Mouse (Mus musculus) kidney, adult 2 months (tissue): ENCODE measurements around the gene Oit3. TPM values are rescaled to one million over a fixed set of nuclear protein-coding genes. Genes with fewer than 3 reads are reported as not detected.

ENCODE experiments used
- DNase-seq: peaks from one replicate; pipeline ENCODE4 v3.0.0; 2021
- H3K27ac ChIP-seq: fragments of 200-500 bp; 2 replicates; pipeline ENCODE4 v1.5.1; 2012; ENCODE audit warnings: low read depth, low read length, control low read depth, inconsistent platforms; ENCODE audit not compliant: insufficient read depth
- H3K27me3 ChIP-seq: fragments of 200-500 bp; replicated peaks from 2 replicates; pipeline ENCODE4 v1.6.1; 2012; ENCODE audit warnings: mild to moderate bottlenecking, moderate library complexity, low read length, inconsistent platforms; ENCODE audit not compliant: control insufficient read depth, insufficient read depth
- H3K36me3 ChIP-seq: fragments of 200-500 bp; 2 replicates; pipeline ENCODE4 v1.6.1; 2012; ENCODE audit warnings: mild to moderate bottlenecking, moderate library complexity, low read length, inconsistent platforms; ENCODE audit not compliant: control insufficient read depth, insufficient read depth
- H3K4me1 ChIP-seq: fragments of 200-500 bp; 2 replicates; pipeline ENCODE4 v1.6.1; 2011; ENCODE audit warnings: low read length; ENCODE audit not compliant: control insufficient read depth, insufficient read depth
- H3K4me3 ChIP-seq: fragments of 200-500 bp; 2 replicates; pipeline ENCODE4 v1.5.1; 2011; ENCODE audit warnings: mild to moderate bottlenecking, low read depth, low read length, control low read depth; ENCODE audit not compliant: insufficient read depth
- CTCF ChIP-seq: fragments of 200-500 bp; conservative IDR thresholded peaks from 2 replicates; pipeline ENCODE4 v1.5.1; 2011; ENCODE audit warnings: low read depth, mild to moderate bottlenecking, control low read depth, low read length, moderate library complexity, mixed read lengths; ENCODE audit not compliant: insufficient read depth, insufficient read length
- POLR2A ChIP-seq: fragments of 200-500 bp; IDR thresholded peaks from one replicate; pipeline ENCODE4 v1.6.1; 2011; ENCODE audit warnings: low read depth, low read length, control low read depth
- WGBS: fragments of 180-500 bp; shearing (Covaris S2); methylation state at CpG from one replicate; pipeline ENCODE4 v1.1.7; 2018; 5-methylcytosine and 5-hydroxymethylcytosine counted together
- polyA plus RNA-seq: library from polyadenylated mRNA; depleted of rRNA; stranded (reverse); fragments of >200 nt; gene quantifications from 2 replicates; pipeline ENCODE4 v1.2.3, GENCODE M21; 2012; rRNA removed

Oit3 gene
- polyA plus RNA-seq, result 1.0 and 1.4 TPM in 2 replicates

GRCm38 (mm10) chr10:59441735-59442134, at the start of gene Oit3:
Oit3 (minus strand) TSS chr10:59441778.
- Histone ChIP-seq H3K36me3 (no peaks in the 10 kb centered on the region), H3K4me1 (peaks cover 3% of the 10 kb centered on the region; the same call in 1 of the 2 replicates), H3K4me3 (no peak within 1 kb of the TSS), H3K27me3 (no peaks in the 10 kb centered on the region), H3K27ac (no peak within 1 kb of the TSS)
- TF ChIP-seq CTCF (no peak), POLR2A (no peak)
- no peak for DNase-seq
- 73% methylated on average over 11 of the region's 11 CpGs for WGBS

GRCm38 (mm10) chr10:59490920-59491319, 49.3 kb upstream of the Oit3 start:
- Histone ChIP-seq H3K27ac (no peak overlapping the region), H3K27me3 (no peaks in the 10 kb centered on the region), H3K4me3 (no peak overlapping the region), H3K36me3 (no peaks in the 10 kb centered on the region), H3K4me1 (no peaks in the 10 kb centered on the region)
- DNase-seq, result peak; percentile 50
- WGBS, result 76% methylated on average over 8 of the region's 8 CpGs
- no peak for TF ChIP-seq POLR2A
- peak; percentile 60 for TF ChIP-seq CTCF

GRCm38 (mm10) chr10:59489411-59489810, 47.8 kb upstream of the Oit3 start:
- H3K27ac ChIP-seq, result no peak overlapping the region
- no peak for TF ChIP-seq POLR2A
- no peak for TF ChIP-seq CTCF
- no peak overlapping the region for H3K4me3 ChIP-seq
- WGBS, result 97% methylated on average over 1 of the region's 1 CpGs
- no peaks in the 10 kb centered on the region for H3K36me3 ChIP-seq
- no peaks in the 10 kb centered on the region for H3K27me3 ChIP-seq
- no peak for DNase-seq
- H3K4me1 ChIP-seq, result no peaks in the 10 kb centered on the region

- DNase-seq, result no peak
- Histone ChIP-seq H3K27me3 (no peaks in the 10 kb centered on the region), H3K4me1 (no peaks in the 10 kb centered on the region), H3K27ac (no peak overlapping the region), H3K4me3 (no peak overlapping the region), H3K36me3 (no peaks in the 10 kb centered on the region)
- 86% methylated on average over 2 of the region's 2 CpGs for WGBS
- TF ChIP-seq POLR2A (no peak), CTCF (no peak)
These were observed 45.8 kb upstream of the Oit3 start for GRCm38 (mm10) chr10:59487351-59487750.

GRCm38 (mm10) chr10:59484318-59484717, 42.7 kb upstream of the Oit3 start:
- no peak overlapping the region for H3K27ac ChIP-seq
- H3K27me3 ChIP-seq, result no peaks in the 10 kb centered on the region
- no peak for DNase-seq
- H3K4me3 ChIP-seq, result no peak overlapping the region
- H3K36me3 ChIP-seq, result no peaks in the 10 kb centered on the region
- WGBS, result 95% methylated on average over 6 of the region's 6 CpGs
- TF ChIP-seq CTCF, result no peak
- TF ChIP-seq POLR2A, result no peak
- no peaks in the 10 kb centered on the region for H3K4me1 ChIP-seq

DNA sequence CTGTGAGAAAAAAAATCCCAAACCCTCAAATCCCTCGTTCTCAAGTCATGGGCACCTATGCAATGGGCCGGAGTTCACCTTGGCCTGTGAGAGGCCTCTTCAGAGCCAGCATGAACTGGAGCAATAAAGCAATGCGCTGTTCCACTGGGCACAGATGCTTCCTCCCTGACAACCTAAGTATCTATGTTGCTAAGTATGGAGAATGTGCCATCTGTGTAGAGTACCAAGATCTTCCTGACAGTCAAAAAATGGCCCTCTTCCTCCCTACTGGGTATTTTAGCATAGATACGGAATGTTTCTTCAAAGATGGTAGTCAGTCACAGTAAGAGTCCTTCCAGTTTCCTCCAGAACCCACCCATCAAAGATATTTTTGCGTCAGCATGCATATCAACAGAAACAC, 39.8 kb upstream of the Oit3 start:
- TF ChIP-seq POLR2A, result no peak
- TF ChIP-seq CTCF, result no peak
- no peaks in the 10 kb centered on the region for H3K27me3 ChIP-seq
- DNase-seq, result no peak
- H3K4me1 ChIP-seq, result no peaks in the 10 kb centered on the region; the same call in 1 of the 2 replicates
- H3K4me3 ChIP-seq, result no peak overlapping the region
- WGBS, result 97% methylated on average over 5 of the region's 5 CpGs
- no peak overlapping the region for H3K27ac ChIP-seq
- H3K36me3 ChIP-seq, result no peaks in the 10 kb centered on the region

DNA sequence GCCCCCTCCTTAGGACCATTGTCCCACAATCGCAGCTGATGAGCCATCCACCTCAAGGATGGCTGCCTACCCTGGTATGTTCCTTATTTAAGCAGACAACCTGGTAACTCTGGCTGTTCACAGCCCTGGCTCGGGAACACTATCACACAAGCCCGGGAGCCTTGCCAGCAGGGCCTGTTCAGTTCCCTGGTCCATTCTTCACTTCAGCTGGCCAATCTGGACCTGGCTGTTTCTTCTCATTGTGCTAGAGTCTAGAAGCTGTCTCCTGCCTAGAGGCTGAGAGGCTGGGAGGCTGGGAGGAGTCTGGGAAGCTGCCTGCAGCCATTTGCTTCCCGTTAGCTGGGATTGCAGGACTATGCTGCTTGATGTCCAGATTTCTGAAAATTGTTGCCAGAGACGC, 28.9 kb upstream of the Oit3 start:
- WGBS, result 78% methylated on average over 5 of the region's 5 CpGs

DNA sequence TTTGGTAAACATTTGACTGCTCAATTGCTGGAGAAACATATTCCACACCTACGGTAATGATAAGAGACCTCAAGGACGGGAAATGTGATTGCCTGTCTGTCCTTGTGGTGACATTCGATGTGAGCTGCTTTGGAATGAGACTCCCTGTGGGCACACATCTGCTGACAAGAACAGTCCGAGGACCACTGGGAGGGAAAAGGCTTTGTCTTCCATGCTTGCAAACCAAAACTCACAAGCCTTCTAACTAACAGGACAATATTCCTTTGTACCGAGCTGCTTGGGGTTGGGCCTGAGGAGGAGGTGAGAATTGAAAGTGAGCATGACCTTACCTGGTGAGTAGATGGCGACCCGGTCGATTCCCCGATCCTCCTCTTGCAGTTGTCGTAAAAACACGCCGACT, 25.7 kb upstream of the Oit3 start:
- WGBS, result 92% methylated on average over 12 of the region's 12 CpGs
- no peak overlapping the region for H3K27ac ChIP-seq
- no peaks in the 10 kb centered on the region for H3K27me3 ChIP-seq
- no peaks in the 10 kb centered on the region for H3K4me1 ChIP-seq
- no peak for DNase-seq
- H3K4me3 ChIP-seq, result no peak overlapping the region
- no peaks in the 10 kb centered on the region for H3K36me3 ChIP-seq
- no peak for TF ChIP-seq POLR2A
- no peak for TF ChIP-seq CTCF

More for the DNA sequence above, 28.9 kb upstream of the Oit3 start:
- H3K27ac ChIP-seq, result no peak overlapping the region
- no peaks in the 10 kb centered on the region for H3K36me3 ChIP-seq
- DNase-seq, result no peak
- no peak overlapping the region for H3K4me3 ChIP-seq
- H3K4me1 ChIP-seq, result no peaks in the 10 kb centered on the region
- no peaks in the 10 kb centered on the region for H3K27me3 ChIP-seq
- no peak for TF ChIP-seq POLR2A
